Mouse (Mus musculus): ENCODE measurements around the gene Nudcd3.

Gene Nudcd3

DNA sequence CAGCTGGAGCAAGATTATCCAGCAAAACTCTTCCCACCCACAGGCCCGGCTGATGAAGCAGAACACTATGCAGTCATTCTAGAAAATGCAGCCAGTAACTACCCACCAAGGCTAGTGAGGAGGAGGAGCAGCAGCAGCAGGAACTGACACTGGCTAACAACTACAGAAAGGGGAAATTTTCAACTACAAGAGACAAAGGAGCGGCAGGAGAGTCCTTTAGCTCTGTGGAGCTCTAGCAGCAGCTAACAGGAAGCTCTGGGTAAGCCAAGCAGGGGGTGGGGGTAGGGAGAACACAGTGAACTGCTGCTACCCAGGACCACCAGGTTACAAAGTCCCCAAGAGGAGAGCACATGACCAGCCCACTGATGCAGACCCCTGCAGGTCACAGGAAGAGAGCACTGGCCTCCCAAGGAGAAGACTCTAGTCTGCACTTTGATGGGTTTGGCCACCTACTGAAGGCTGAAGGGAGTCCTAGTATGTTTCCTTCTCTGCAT is 21.5 kb downstream of the Nudcd3 start:
- DNase-seq (ENCODE audit: low spot score): peak; percentile 46

DNA sequence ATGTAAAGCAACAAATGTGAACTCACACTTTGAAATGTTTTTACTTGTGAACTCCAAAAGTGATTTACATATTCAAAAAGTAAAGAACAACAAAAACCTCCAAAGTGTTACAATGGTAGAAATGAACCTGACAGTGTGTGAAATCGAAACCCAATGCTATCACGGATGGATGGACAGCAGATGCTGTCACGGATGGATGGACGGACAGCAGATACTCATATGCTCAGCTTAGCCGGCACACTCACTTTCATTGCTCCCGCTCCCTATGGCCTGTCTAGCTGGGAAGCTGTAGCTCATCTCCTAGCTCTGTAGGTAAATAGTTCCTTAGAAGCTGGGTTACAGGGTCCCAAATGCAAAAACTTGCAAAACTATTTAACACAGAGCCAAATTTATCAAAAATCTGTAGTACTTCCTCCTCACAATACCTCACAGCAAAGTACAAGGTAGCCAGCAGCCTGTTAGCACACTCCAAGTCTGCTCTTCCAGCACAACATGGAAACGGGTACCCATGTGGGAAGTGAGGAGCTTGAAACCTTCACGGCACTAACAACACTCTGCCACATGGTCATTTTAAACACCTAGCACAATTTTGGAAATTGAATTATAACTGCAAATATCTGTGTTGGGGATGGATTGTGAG is 22.3 kb downstream of the Nudcd3 start:
- DNase-seq (ENCODE audit: low spot score): no peak

DNA sequence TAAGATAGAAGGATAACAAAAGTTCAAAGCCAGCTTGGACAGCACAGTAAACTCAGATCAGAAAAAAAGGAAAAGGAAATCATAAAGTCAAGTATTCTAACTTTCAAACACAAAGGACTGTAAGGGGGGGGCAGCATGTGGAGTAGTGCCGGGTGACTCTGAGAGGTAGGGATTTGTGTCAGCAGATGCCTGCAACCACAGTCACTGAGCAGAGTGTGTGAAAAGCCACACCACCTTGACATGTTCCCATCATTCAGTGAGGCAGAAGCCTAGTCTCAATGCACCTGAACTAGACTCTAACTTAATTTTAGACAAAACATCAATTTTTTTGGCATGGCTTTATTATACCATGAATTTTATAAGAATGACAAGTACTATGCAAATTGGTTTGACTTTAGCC is 24.7 kb downstream of the Nudcd3 start:
- no peak for DNase-seq (ENCODE audit: low spot score)

DNA sequence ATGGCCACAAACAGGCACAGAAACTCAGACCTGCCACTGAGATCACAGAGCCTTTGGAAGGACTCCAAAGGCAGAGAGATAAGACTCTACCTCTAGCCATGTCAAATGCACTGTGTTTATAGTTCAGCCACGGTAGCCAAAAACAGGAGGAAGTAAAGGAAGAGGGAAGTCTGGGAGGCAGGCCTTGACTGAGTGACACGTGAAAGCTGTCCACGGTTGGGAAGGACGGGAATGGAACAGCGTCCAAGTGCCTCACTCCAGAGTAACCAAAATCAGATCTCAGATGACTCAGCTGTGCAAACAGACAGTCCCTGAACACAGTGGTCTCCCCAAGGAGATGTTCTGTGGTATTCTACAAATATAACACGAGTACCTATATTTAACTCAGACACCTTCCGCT is 25.5 kb downstream of the Nudcd3 start:
- DNase-seq (ENCODE audit: low spot score): no peak

DNA sequence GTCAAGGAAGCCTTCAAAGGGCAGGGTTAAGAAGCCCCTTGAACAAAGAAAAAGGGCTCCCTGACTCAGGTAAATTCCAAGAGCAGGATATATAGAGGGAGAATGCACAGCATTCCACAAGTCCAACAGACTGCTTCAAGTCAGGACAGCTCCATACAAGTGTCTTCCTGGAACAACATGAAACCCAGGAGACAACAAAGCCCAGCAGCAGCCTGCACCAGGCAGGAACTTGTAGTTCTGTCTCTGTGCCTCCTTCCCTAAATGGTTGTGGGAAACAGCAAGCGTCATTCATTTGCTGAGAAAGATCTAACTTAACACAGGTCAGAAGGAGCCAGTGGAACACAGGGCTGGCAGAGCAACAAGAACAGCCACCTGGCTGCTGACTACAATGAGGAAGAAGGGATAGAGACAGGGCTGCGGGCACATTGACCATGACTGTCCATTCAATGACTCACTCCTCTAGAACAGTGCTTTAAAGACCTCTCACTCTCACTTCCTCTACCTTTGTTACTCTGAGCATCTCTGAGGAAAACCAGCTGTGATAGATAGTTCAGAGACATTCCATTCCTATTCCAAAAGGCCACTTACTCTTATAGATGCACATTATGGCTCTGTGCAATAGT is 31.1 kb downstream of the Nudcd3 start:
- DNase-seq (ENCODE audit: low spot score): no peak

DNA sequence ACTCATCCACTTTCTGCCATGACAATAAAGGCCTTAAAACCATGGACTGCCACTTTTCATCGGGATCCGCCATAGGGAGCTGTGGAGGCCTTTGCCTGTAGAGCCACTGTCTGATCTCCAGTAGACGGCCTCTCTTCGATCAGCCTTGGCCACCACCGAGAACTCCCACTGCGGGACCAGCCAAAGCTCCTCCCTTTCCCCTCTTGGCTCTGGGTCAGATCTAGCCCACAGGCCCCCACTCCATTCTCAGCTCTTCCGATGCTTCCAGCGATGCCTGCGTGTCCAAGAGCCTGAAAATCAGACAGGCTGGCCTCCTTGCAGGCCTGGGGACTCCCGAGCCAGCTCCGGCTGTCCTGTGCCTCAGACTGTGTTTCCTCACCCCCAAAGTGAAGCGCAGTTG is 33.9 kb downstream of the Nudcd3 start:
- DNase-seq (ENCODE audit: low spot score): no peak

DNA sequence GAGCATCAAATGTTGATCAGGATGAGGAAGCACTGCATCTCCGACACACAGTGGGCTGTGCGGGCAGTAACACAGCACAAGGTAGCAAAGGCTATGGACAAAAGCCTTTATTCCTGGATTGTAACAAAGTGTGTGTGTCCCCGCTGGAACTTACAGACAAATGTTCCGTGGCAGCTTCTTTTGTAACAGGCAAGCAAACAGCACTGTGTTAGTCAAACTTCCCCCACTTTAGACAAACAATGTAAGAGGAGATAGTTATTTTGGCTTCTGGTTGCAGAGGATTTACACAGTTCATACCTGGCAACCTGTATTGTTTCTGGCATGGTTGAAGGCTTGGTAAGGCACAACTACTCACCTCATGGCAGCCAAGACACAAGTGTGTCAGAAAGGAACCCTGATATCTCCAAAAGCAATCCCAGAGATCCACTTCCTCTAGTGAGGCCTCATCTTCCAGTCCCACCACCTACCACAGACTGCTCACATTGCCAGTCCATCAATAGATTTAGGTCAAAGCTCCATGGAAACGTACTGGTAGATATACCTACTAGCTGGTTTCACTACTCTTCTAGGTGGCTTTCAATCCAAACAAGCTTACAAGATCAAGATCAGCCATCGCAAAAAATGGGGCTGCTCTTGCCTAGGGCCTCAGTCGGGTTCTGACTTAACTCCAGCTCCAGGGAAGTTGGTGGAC is 34.7 kb downstream of the Nudcd3 start:
- no peak for DNase-seq (ENCODE audit: low spot score)

DNA sequence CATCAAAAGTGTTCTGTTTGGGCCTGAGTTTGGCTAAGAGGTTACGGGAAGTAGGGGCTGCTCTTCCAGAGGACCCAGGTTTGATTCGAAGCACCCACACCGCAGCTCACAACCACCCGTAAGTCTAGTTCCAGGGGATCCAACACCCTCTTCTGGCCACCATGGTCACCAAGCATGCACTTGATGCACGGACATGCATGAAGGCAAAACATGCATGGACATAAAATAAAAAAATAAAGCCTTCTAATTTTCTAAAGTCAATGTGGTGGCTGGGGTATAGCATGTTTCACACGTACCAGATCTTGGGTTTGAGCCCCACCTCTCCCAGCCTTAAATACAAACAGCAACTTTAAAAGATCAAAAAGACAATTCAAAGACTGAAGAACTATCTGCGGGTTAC is 35.4 kb downstream of the Nudcd3 start:
- no peak for DNase-seq (ENCODE audit: low spot score)

DNA sequence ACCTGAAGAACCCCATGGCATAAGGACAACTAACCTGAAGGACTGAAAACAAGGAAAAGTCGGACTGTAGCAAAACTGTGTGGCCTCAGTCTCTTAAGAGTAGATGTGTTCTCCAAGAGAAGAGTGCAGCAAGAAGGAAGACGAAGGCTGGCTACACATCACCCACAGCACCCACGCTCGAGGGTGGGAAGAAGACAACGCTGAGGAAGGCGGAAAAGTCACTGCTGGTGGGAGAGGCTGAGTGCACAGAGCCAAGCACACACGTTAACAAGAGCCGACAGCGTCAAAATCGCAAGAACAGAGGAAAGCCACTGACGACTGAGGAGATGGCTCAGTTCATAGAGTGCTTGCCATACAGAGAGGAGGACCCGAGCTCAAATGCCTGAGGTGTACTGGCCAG is 36.5 kb downstream of the Nudcd3 start:
- DNase-seq (ENCODE audit: low spot score): no peak

DNA sequence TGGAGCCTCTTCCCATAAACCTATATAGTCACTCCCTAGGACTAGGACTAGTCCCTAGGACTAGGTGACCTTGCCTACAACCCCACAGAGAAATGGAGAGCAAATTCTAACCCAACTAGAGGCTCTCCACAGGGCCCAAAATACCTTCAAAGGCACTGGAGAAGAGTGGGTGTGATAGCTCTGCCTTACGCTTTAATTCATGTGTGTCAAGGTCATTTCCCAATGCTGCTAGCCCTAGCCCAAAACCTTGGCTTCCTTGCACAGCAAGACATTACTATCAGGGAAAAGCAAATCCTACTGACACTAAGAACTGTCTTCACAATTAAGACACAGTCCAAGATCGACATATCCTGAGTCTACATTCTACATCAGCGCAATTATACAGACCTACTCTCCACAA is 37.2 kb downstream of the Nudcd3 start:
- no peak for DNase-seq (ENCODE audit: low spot score)

DNA sequence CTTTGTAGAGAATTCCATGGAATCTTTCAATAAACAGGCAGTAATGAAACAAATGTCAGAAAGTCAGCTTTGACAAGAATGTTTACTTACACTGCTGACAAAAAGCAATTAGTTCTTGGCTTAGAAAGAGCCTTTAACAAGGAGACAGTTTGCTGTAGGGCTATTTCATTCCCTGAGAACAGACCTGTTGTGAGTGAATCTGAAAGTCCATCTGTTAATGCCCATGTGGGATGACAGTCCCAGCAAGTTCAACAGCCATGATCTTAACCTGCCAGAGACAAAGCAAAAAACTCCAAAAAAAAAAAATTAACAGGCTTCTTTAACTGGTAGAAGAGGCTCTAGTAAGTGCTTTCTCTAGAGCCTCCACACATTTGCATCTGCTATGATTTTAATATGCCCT is 38.7 kb downstream of the Nudcd3 start:
- DNase-seq (ENCODE audit: low spot score): no peak

DNA sequence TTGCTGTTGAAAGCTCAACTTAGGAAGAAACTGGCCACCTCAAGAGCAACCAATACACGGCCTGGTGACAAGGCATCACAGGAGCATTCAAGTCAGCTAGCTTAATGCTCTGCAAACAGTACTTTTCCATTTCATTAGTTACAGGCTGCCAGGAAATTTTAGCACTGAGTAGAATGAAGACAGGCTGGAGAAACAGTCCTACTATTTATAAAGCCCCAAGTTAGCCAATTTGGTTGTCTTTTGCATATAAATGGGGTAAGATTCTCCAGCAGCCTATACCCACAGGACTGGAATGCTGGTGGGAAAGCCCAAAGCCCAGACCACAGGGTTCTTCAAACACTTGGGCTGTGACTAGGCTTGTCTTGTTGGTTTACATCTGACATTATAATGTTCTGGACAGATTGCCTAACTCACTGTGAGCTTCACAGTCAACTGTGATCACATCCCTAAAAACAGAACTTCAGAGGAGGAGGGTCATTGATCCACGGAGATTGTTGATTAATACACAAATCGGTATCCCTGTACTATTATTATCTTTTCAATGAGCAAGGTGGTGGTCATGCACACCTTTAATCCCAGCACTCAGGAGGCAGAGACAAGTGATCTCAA is 39.4 kb downstream of the Nudcd3 start:
- no peak for DNase-seq (ENCODE audit: low spot score)

DNA sequence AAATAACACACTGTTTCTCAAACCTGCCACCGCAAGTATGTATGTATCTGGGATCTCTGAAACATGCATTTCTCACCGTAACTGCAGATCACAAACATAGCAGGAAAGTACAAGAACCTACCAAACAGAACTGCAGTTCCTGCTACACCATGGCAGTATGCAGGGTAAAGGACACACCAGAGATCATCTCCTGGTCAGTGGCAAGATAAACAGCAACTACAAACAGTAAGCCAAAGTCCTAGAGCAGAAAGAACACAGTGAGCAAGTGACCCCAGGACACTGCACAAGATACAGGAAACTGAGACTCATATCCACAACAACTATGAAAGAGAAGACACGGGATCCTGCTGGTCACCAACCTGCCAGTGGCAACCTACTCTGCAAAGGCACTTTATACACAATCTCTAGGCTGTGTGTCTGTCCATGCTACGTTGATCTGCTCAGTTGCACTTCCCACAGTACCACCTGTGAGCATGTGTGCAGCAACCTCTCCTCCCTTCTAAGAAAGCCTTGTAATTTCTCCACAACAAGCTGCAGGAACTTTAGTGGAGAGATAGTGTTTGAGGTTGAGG is 40.4 kb downstream of the Nudcd3 start:
- DNase-seq (ENCODE audit: low spot score): no peak

DNA sequence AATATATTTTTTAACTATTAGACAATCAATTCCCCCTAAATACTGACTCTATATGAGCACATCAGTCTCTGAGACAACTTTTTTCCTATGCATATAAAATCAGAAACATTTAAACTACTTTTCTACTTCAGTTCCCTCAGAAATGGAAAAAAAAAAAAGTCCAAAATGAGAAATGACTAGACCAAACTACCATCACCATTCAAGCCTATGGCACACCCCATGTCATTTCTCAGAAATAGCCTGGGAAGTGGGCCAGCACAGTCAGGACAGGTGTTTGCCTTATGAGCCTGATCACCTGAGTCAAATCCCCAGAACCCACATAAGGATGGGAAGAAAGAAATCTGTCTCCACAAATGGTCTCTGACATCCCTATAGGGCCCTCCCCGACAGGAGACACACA is 41.7 kb downstream of the Nudcd3 start:
- no peak for DNase-seq (ENCODE audit: low spot score)

DNA sequence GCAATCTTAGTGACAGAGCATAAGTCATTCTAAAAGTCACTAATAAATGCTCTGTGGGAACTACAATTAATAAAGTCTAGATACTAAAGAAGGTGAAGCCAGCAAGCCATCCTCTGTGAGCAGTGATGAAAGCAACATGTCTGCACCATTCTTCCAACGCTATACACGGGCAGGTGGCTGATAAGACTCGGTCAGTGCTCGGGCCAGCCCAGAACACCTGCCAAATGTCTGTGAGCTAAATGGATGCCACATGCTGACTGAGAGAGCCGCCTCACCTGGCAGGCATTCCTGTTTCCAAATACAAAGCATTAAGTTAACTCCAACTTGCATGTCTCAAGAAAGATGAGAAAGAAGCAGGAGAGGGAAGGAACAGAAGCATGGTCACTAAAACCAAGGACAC is 43.1 kb downstream of the Nudcd3 start:
- no peak for DNase-seq (ENCODE audit: low spot score)

DNA sequence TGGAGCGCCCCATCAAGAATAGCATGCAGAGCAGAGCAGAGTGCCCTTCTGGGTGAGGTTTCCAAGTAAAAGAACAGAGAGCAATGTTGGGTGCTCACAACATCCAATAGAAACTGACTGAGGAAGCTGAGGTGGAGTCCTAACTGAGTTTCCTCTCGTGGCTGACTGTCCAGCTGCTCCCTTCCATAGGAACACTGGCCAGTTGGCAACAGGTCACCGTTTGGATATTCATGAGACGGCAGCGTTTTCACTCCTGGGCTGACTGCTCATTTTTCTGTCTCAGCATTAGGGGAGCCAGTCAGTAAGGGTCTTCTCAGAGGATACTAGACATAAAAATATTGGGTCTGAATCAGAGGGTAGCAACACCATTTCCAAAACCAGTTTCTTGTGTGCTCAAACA is 43.6 kb downstream of the Nudcd3 start:
- DNase-seq (ENCODE audit: low spot score): no peak

DNA sequence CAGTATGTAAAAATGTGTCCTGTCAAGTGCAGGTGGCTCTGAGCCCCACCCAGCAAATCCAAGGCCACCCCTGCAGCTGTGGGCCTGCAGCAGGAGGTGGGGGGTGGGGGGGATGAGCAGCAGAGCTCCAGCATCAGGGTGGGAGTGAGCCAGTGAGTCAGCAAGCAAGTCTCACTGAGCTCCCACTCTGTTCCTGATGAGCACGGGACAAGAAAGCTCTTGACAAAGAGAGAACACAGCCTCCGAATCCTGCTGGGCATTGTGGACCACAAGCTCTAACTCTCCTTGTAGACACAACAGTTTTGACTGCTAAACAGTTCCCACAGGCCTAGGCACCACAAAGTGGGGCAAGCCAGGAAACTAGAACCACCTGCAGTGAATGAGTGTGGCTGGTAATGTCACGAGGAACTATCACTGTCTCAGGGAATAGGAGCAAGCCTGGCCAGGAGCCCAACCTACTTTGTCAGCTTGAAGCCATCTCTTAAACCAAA is 46.0 kb downstream of the Nudcd3 start:
- no peak for DNase-seq (ENCODE audit: low spot score)

DNA sequence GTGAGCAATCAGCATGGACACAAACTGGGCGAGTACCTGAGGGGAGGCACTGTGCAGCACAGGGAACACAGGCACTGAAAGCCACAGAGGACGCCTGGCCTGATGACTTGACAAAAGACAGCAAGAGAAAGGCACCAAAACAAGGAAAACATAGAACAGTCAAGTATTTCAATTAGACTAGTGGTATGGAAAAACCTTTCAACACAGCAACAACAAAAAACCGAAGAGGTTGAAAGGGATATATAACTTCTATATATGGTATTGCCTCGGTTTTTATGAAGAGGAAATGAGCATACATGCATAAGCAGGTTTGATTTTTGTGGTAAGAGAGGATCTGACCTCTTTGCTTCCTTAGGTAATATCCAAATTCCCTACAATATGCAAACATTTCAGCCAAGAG is 47.4 kb downstream of the Nudcd3 start:
- no peak for DNase-seq (ENCODE audit: low spot score)

DNA sequence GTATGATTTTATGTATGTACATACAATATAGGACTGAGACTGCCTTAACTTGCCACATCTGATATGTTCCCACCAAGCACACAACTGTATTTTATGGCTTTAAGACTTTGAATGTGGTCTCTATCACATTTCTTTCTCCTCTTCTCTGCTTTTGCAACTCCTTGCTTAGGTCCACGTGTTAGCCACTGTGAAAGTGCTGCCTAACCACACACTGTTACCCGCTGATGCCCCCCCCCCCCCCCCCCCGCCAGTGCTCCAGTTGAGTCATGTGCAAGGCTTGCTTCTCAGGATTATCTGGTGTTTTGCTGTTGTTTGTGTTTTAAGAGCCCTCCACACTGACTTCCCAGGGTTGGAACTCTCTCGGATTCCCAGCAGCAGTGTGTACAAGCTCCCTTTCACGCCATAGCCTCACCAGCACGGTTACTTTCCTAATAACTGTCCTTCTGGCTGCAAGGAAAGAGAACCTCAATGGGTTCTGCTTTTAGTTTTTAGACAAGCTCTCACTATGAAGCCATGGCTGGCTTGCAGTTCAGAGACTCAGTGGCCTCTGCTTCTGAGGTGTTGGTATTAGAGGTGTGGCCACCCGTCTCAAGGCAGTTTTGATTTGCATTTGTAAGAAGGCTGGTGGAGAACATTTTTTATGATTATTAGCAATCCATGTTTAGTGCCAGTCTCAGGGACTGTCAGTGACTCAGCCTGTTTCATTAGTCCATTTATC is 61.8 kb downstream of the Nudcd3 start:
- DNase-seq (ENCODE audit: low spot score): no peak

DNA sequence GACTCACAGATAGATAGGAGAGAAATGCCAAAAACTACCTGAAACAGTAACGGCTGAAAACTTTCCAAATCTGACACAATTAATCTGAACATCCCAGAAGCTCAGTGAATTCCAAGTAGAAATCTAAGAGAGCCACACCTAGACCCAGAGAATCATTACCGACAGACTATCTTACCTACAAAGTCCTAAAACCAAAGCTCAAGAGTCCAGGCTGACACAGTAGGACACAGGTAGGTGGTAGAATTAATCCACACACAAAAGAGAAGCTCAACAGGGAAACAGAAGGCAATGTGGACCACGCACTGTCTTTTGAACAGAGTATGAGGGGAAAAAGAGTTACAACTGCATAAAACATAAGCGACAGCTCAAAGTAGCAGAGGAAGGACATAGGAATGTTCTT is 67.3 kb downstream of the Nudcd3 start:
- DNase-seq (ENCODE audit: low spot score): no peak

DNA sequence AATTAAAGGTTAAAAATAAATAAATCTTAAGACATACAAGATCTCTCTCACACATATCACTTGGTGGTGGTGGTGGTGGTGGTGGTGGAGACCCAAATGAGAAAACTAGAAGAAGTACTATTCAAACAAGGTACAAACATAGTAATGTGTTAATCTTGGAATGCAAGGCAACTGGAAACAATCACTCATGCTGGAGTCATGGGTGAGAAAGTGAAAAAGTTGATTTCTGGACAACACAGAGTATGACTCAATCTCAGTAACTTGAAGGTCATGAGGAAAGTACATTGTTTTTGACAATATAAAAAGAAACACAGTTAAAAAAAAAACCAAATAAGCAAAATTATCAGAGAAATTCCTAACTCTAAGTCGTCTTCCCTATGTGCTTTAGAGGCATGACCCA is 69.6 kb downstream of the Nudcd3 start:
- no peak for DNase-seq (ENCODE audit: low spot score)

DNA sequence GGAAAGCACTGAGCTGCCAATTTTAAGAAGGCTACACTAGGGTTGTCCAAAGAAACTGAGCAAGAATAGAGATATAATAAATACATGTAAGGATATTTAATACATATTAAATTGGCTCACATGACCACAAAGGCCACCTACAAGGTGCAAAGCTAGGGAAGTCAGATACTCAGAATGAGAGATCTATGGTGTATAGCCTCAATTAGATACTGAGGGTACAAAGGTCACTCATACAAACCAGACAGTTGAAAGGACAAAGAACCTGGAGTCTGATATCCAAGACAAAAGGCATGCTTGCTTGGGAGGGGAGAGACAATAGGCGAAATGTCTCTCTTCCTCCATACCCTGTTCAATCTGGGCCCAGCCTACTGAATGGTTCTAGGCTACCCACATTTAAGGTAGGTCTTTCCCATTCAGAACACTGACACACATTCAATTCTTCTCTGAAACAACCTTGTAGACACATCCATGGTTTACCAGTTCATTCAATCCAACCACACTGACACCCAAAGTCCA is 76.6 kb downstream of the Nudcd3 start:
- DNase-seq (ENCODE audit: low spot score): no peak

Measured in layer of hippocampus, adult 11-12 months (tissue).